Mouse (Mus musculus) forebrain, embryonic 16.5 days (tissue): ENCODE measurements around the gene Pkig. TPM values are rescaled to one million over a fixed set of nuclear protein-coding genes. Genes with fewer than 3 reads are reported as not detected.
A peak's percentile ranks its signal among the peaks of the same experiment; 100 is the strongest.

Source experiments
- ATAC-seq: fragments of 200-750 bp; cut with Nextera tagmentation; 2 replicates; pipeline ENCODE4 v1.8.0; 2017; ENCODE audit warnings: mild to moderate bottlenecking, moderate library complexity
- H3K27ac ChIP-seq: fragments of 300-500 bp; sonication (generic); 2 replicates; pipeline ENCODE4 v1.5.1; 2014; ENCODE audit warnings: low read length, control low read depth
- H3K27me3 ChIP-seq: fragments of 300-500 bp; sonication (generic); replicated peaks from 2 replicates; pipeline ENCODE4 v1.6.1; 2014; ENCODE audit warnings: low read length; ENCODE audit not compliant: control insufficient read depth, insufficient read depth
- H3K36me3 ChIP-seq: fragments of 300-500 bp; sonication (generic); 2 replicates; pipeline ENCODE4 v1.6.1; 2014; ENCODE audit not compliant: control insufficient read depth, insufficient read depth
- H3K4me1 ChIP-seq: fragments of 300-500 bp; sonication (generic); replicated peaks from 2 replicates; pipeline ENCODE4 v1.6.1; 2014; ENCODE audit warnings: low read length; ENCODE audit not compliant: control insufficient read depth, insufficient read depth
- H3K4me2 ChIP-seq: fragments of 300-500 bp; sonication (generic); 2 replicates; pipeline ENCODE4 v1.6.1; 2014; ENCODE audit warnings: mild to moderate bottlenecking, low read length, control low read depth
- H3K4me3 ChIP-seq: fragments of 300-500 bp; sonication (generic); replicated peaks from 2 replicates; pipeline ENCODE4 v1.5.1; 2014; ENCODE audit warnings: mild to moderate bottlenecking, low read length, control low read depth
- H3K9ac ChIP-seq: fragments of 300-500 bp; sonication (generic); replicated peaks from 2 replicates; pipeline ENCODE4 v1.6.1; 2014; ENCODE audit warnings: low read depth, low read length, control low read depth
- H3K9me3 ChIP-seq: fragments of 300-500 bp; sonication (generic); 2 replicates; pipeline ENCODE4 v1.6.1; 2016; ENCODE audit warnings: low read length; ENCODE audit not compliant: control insufficient read depth
- WGBS: fragments of 180-500 bp; shearing (Covaris S2); extraction: QIAGEN DNeasy Blood & Tissue Kit; methylation state at CpG from one replicate; pipeline ENCODE4 v1.1.7; 2014; 5-methylcytosine and 5-hydroxymethylcytosine counted together
- polyA plus RNA-seq: library from polyadenylated mRNA; unstranded; fragments of >200 nt; fragmentation: Nextera tagmentation; extraction: Ambion mirVana; gene quantifications from 2 replicates; pipeline ENCODE4 v1.2.1, GENCODE M21; 2015

Pkig gene
- polyA plus RNA-seq, 1 experiment from 2014 or later: 153 TPM

DNA sequence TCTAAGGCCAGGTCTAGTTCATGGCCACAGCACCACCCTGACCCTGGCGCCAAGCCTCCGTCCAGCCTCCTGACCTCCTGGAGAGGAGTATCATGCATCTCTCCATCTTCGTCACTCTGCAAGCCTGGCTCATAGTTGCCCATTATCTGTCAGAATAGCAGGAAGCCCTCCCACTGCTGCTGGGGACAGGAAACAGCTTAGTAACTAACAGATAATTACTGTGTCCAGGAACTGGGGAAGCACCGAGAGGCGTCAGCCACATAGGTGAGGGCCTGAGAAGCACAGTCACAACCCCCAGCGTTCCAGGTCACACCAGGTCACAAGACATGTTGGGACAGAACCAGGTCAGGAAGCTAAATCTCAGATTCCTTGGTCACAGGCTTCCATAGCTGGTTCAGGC, 85.2 kb downstream of the Pkig start:
- H3K4me1 ChIP-seq: no peaks in the 10 kb centered on the region
- no peaks in the 10 kb centered on the region for H3K9me3 ChIP-seq
- no peak for ATAC-seq
- no peaks in the 10 kb centered on the region for H3K27me3 ChIP-seq
- no peak overlapping the region for H3K4me3 ChIP-seq
- 80% methylated on average over 6 of the region's 6 CpGs for WGBS
- no peak overlapping the region for H3K9ac ChIP-seq
- H3K36me3 ChIP-seq: no peaks in the 10 kb centered on the region
- H3K4me2 ChIP-seq: no peak overlapping the region
- no peak overlapping the region for H3K27ac ChIP-seq

DNA sequence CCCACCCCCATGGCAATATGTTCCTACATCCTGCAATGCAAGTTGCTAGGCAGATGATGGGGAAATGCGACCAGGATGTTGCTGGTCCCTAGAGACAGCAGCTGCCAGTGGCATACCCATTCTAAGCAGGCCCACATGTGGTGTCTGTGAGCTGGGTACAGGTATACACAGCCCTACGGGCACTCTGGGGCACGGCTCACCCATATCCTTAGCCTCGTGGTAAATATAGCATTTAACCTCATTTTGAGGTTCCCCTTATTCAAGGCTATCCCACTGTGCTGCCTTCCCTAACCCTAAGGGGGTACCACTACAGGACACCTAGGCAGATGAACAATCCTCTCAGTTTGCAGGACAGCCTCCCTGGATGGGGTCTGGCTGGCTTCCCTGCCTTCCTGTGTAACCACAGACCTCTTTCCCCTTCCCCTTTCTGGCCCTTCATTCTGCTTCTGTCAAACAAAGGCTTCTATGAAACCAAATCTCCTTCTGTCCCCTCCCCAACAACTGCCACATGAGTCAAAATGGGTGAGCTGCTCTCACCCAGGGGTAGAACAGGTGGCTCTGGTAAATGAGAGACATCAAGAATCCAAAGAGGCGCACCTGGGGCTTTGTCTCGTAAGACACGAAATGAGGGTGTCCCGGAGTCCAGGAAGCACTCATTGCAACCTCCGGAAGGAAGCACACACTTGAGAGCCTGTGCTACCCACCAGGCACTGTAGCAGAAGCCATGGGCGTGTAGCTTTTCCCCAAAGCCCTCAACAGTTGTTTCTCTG, 86.8 kb downstream of the Pkig start:
- Histone ChIP-seq H3K4me3 (no peak overlapping the region), H3K4me1 (no peaks in the 10 kb centered on the region; the same call in 1 of the 2 replicates), H3K4me2 (no peak overlapping the region), H3K27ac (no peak overlapping the region), H3K9me3 (no peaks in the 10 kb centered on the region), H3K9ac (no peak overlapping the region), H3K36me3 (no peaks in the 10 kb centered on the region), H3K27me3 (no peaks in the 10 kb centered on the region)
- no peak for ATAC-seq
- 79% methylated on average over 10 of the region's 10 CpGs for WGBS

- H3K9ac ChIP-seq: peak within 1 kb of the TSS; percentile 75
- H3K4me1 ChIP-seq: peaks cover 5% of the 10 kb centered on the region; the same call in 1 of the 2 replicates
- peak within 1 kb of the TSS; percentile 96 for H3K4me2 ChIP-seq
- H3K9me3 ChIP-seq: no peaks in the 10 kb centered on the region
- 2% methylated on average over 46 of the region's 57 CpGs for WGBS
- no peaks in the 10 kb centered on the region for H3K36me3 ChIP-seq
- peak; percentile 76 for ATAC-seq
- H3K27ac ChIP-seq: no peak within 1 kb of the TSS
- no peaks in the 10 kb centered on the region for H3K27me3 ChIP-seq
- H3K4me3 ChIP-seq: peak within 1 kb of the TSS; percentile 60
These were observed 91.7 kb downstream of the Pkig start, which contains the start of gene Ada for GRCm38 (mm10) chr2:163749647-163750611. Gene Ada (minus strand): TSS chr2:163750239.

- no peaks in the 10 kb centered on the region for H3K9me3 ChIP-seq
- ATAC-seq: no peak
- H3K9ac ChIP-seq: no peak overlapping the region
- no peaks in the 10 kb centered on the region for H3K36me3 ChIP-seq
- no peak overlapping the region for H3K27ac ChIP-seq
- H3K27me3 ChIP-seq: no peaks in the 10 kb centered on the region
- peaks cover 8% of the 10 kb centered on the region; the same call in 1 of the 2 replicates for H3K4me1 ChIP-seq
- 87% methylated on average over 5 of the region's 5 CpGs for WGBS
- no peak overlapping the region for H3K4me3 ChIP-seq
- no peak overlapping the region for H3K4me2 ChIP-seq
These were observed 96.0 kb downstream of the Pkig start for GRCm38 (mm10) chr2:163754228-163754627.

- Histone ChIP-seq H3K36me3 (no peaks in the 10 kb centered on the region), H3K4me2 (no peak overlapping the region), H3K4me1 (0 out of 2 replicates have a peak, but pooled peaks cover 3% of the 10 kb centered on the region), H3K4me3 (no peak overlapping the region), H3K27me3 (no peaks in the 10 kb centered on the region), H3K9me3 (no peaks in the 10 kb centered on the region), H3K9ac (no peak overlapping the region), H3K27ac (no peak overlapping the region)
- 15% methylated on average over 2 of the region's 2 CpGs for WGBS
- ATAC-seq: no peak
These were observed 98.5 kb downstream of the Pkig start for GRCm38 (mm10) chr2:163756723-163757122.

GRCm38 (mm10) chr2:163758146-163758545, 100.0 kb downstream of the Pkig start:
- H3K4me3 ChIP-seq: no peak overlapping the region
- 0 out of 2 replicates have a peak, but pooled peaks cover 3% of the 10 kb centered on the region for H3K4me1 ChIP-seq
- no peak overlapping the region for H3K27ac ChIP-seq
- H3K4me2 ChIP-seq: no peak overlapping the region
- no peaks in the 10 kb centered on the region for H3K9me3 ChIP-seq
- no peaks in the 10 kb centered on the region for H3K36me3 ChIP-seq
- 67% methylated on average over 2 of the region's 2 CpGs for WGBS
- no peak overlapping the region for H3K9ac ChIP-seq
- no peak for ATAC-seq
- H3K27me3 ChIP-seq: no peaks in the 10 kb centered on the region

- Histone ChIP-seq H3K36me3 (no peaks in the 10 kb centered on the region), H3K27me3 (no peaks in the 10 kb centered on the region), H3K4me2 (no peak overlapping the region), H3K4me1 (0 out of 2 replicates have a peak, but pooled peaks cover 3% of the 10 kb centered on the region), H3K4me3 (no peak overlapping the region), H3K9me3 (no peaks in the 10 kb centered on the region), H3K27ac (no peak overlapping the region), H3K9ac (no peak overlapping the region)
- no peak for ATAC-seq
- WGBS: 76% methylated on average over 6 of the region's 6 CpGs
These were observed 102.4 kb downstream of the Pkig start for GRCm38 (mm10) chr2:163760589-163760988.

DNA sequence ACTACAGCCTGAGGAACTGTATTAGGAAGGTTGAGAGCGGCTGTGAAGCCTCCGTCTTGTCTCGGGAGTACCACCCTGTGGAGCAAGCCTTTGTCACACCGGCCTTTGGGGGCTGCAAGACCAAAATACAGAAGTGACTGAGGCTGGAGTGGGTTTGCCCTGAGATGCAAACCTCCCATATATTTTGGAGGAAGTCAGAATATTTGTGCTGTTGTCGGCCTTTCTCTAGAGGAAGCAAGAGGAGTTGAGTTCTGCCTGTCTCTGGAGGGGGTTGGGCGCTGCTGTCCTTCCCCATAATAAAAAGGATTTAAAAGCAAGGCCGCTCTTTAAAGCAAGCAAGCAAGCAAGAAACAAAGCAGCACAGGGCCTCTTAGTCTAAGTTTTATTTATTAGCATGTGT, 103.2 kb downstream of the Pkig start:
- no peak overlapping the region for H3K4me2 ChIP-seq
- H3K27me3 ChIP-seq: no peaks in the 10 kb centered on the region
- no peak overlapping the region for H3K9ac ChIP-seq
- H3K4me3 ChIP-seq: no peak overlapping the region
- 0 out of 2 replicates have a peak, but pooled peaks cover 3% of the 10 kb centered on the region for H3K4me1 ChIP-seq
- no peak for ATAC-seq
- no peaks in the 10 kb centered on the region for H3K36me3 ChIP-seq
- no peak overlapping the region for H3K27ac ChIP-seq
- no peaks in the 10 kb centered on the region for H3K9me3 ChIP-seq
- WGBS: 84% methylated on average over 7 of the region's 7 CpGs

GRCm38 (mm10) chr2:163766261-163766660, 108.1 kb downstream of the Pkig start:
- H3K36me3 ChIP-seq: no peaks in the 10 kb centered on the region
- H3K4me2 ChIP-seq: no peak overlapping the region
- no peak for ATAC-seq
- H3K27me3 ChIP-seq: no peaks in the 10 kb centered on the region
- no peak overlapping the region for H3K9ac ChIP-seq
- no peaks in the 10 kb centered on the region for H3K4me1 ChIP-seq
- no peak overlapping the region for H3K4me3 ChIP-seq
- H3K9me3 ChIP-seq: no peaks in the 10 kb centered on the region
- no peak overlapping the region for H3K27ac ChIP-seq
